Comparison of ENCODE assay signal across 15 mouse cellular contexts in genomic region chr19:3437980-3438379, GRCm38 (mm10). TPM values are rescaled to one million over a fixed set of nuclear protein-coding genes. Genes with fewer than 3 reads are reported as not detected.
DNase-seq lines count a peak whose midpoint lies in the region; ATAC-seq and TF ChIP-seq lines count a peak whose summit lies in the region.
"Had no signal": no experiment of that assay in that cellular context is flagged by ENCODE, and none has a peak within 500 bp of the region (broad histone marks: within the 10 kb centered on the region; RNA-seq: fewer than 3 reads in every experiment).

No protein-coding gene starts in this region.

- no peak for ATAC-seq in heart, postnatal 0 days (ENCODE audit: insufficient read depth, low read depth)
- ATAC-seq: forebrain, embryonic 14.5 days had no signal

- no peak for TF ChIP-seq POLR2A in lung, adult 2 months (IDR thresholded peaks at IDR 0.05; ENCODE audit: borderline replicate concordance, extremely low read depth, low read depth, low read length)
- no peak for TF ChIP-seq POLR2A in CH12.LX (IDR thresholded peaks at IDR 0.05; ENCODE audit: low read depth, low read length)
- no peak for TF ChIP-seq POLR2A in brain, embryonic 14.5 days (IDR thresholded peaks at IDR 0.05; ENCODE audit: borderline replicate concordance, extremely low read depth, insufficient read depth, insufficient read length, poor library complexity, severe bottlenecking)

- H3K4me1 ChIP-seq in heart, postnatal 0 days (ENCODE audit: control insufficient read depth, insufficient read depth): no peaks in the 10 kb centered on the region
- H3K4me1 ChIP-seq in lung, adult 2 months (ENCODE audit: control insufficient read depth, insufficient read depth, low read length): no peaks in the 10 kb centered on the region
- H3K4me1 ChIP-seq in CH12.LX (ENCODE audit: control insufficient read depth in 1 of 2, insufficient read depth in 2 of 2): no peaks in the 10 kb centered on the region
- H3K4me1 ChIP-seq: heart, embryonic 15.5 days; stomach, embryonic 15.5 days had no signal

- peak; percentile 29; the same call in 1 of the 2 replicates for TF ChIP-seq CTCF in heart, postnatal 0 days (IDR thresholded peaks at IDR 0.05; ENCODE audit: low read depth)
- TF ChIP-seq CTCF in lung, adult 2 months (IDR thresholded peaks at IDR 0.05; ENCODE audit: insufficient read depth, low read length): peak; percentile 33; the same call in 1 of the 2 replicates
- peak in 1 of 2 experiments; percentile 63; a peak in 2 of 4 replicates for TF ChIP-seq CTCF in CH12.LX (conservative IDR thresholded peaks at IDR 0.05 in 1 of 2, IDR thresholded peaks at IDR 0.05 in 1 of 2; ENCODE audit: low read depth in 2 of 2, low read length in 2 of 2)
- peak; percentile 18; the same call in 1 of the 2 replicates for TF ChIP-seq CTCF in brain, embryonic 14.5 days (IDR thresholded peaks at IDR 0.05; ENCODE audit: borderline replicate concordance, extremely low read depth, insufficient read depth, insufficient read length)

- H3K9me3 ChIP-seq in heart, postnatal 0 days (replicated peaks; ENCODE audit: control insufficient read depth, low read length): no peaks in the 10 kb centered on the region
- no peaks in the 10 kb centered on the region for H3K9me3 ChIP-seq in CH12.LX (replicated peaks; ENCODE audit: low read length)
- H3K9me3 ChIP-seq: heart, embryonic 15.5 days; neural tube, embryonic 15.5 days; stomach, embryonic 15.5 days had no signal

- H3K27me3 ChIP-seq in heart, postnatal 0 days (ENCODE audit: control insufficient read depth, insufficient read depth, low read length): no peaks in the 10 kb centered on the region
- peaks cover 37% of the 10 kb centered on the region for H3K27me3 ChIP-seq in CH12.LX (replicated peaks)
- H3K27me3 ChIP-seq: heart, embryonic 15.5 days; stomach, embryonic 15.5 days had no signal

- intact Hi-C loops in heart, postnatal 14 days (cut with DNase I): loop anchor here (5.0 kb wide), 1 partner anchor 51 kb away; the partner anchor contains the start of gene Tesmin

- H3K9ac ChIP-seq in heart, postnatal 0 days (replicated peaks; ENCODE audit: low read depth, low read length): no peak overlapping the region
- H3K9ac ChIP-seq in CH12.LX (ENCODE audit: insufficient read depth, low read depth): no peak overlapping the region
- H3K9ac ChIP-seq: heart, embryonic 15.5 days; neural tube, embryonic 15.5 days; stomach, embryonic 15.5 days had no signal

- dilution Hi-C loops in CH12.LX (cut with MboI; ENCODE audit: extremely low pct_ligation_motif_present, extremely low pct_unique_long_range_greater_than_20kb, low sequenced_read_pairs): no loop called here

- TF ChIP-seq EP300 in heart, postnatal 0 days (IDR thresholded peaks at IDR 0.05; ENCODE audit: low read depth): no peak
- TF ChIP-seq EP300 in CH12.LX (IDR thresholded peaks at IDR 0.05; ENCODE audit: low read length): no peak

- no peak overlapping the region for H3K4me2 ChIP-seq in heart, postnatal 0 days (ENCODE audit: low read depth, low read length)
- no peak overlapping the region for H3K4me2 ChIP-seq in CH12.LX (ENCODE audit: insufficient read depth, low read depth, poor library complexity, severe bottlenecking)
- H3K4me2 ChIP-seq: heart, embryonic 15.5 days; neural tube, embryonic 15.5 days; stomach, embryonic 15.5 days had no signal

- in situ Hi-C loops in CH12.LX (cut with MboI; ENCODE audit: low pct_ligation_motif_present, low pct_unique_long_range_greater_than_20kb, low sequenced_read_pairs): no loop called here

- DNase-seq in heart, postnatal 0 days (ENCODE audit: low spot score): no peak
- no peak for DNase-seq in heart, postnatal 14 days
- DNase-seq in lung, adult 2 months: no peak
- DNase-seq in lung, postnatal 4 days: no peak
- no peak for DNase-seq in CH12.LX (ENCODE audit: extremely low read depth)
- DNase-seq in brain, embryonic 14.5 days (ENCODE audit: low read depth): no peak
- DNase-seq in right cerebral cortex, postnatal 4 days: no peak
- no peak for DNase-seq in cerebellum, adult 11 months
- DNase-seq: cerebellum, adult 9-10 months; gastrocnemius, postnatal 36 days; lung, postnatal 10 days had no signal

- WGBS in heart, postnatal 0 days: 65% methylated on average over 5 of the region's 5 CpGs
- 68% methylated on average over 5 of the region's 5 CpGs for WGBS in lung, adult 2 months

- peak; percentile 39 for TF ChIP-seq RAD21 in CH12.LX (IDR thresholded peaks at IDR 0.05; ENCODE audit: low read depth, low read length)

- H3K79me2 ChIP-seq in CH12.LX (replicated peaks; ENCODE audit: control insufficient read depth, extremely low read depth, insufficient read depth, poor library complexity, severe bottlenecking): no peaks in the 10 kb centered on the region

- H3K27ac ChIP-seq in heart, postnatal 0 days (ENCODE audit: low read depth): no peak overlapping the region
- H3K27ac ChIP-seq in CH12.LX (ENCODE audit: insufficient read depth, low read depth): no peak overlapping the region
- H3K27ac ChIP-seq: heart, embryonic 15.5 days; neural tube, embryonic 15.5 days; stomach, embryonic 15.5 days had no signal

- H3K4me3 ChIP-seq in heart, postnatal 0 days (ENCODE audit: low read depth, low read length): no peak overlapping the region
- H3K4me3 ChIP-seq in lung, adult 2 months (replicated peaks; ENCODE audit: extremely low read depth, low read depth, low read length): no peak overlapping the region
- no peak overlapping the region for H3K4me3 ChIP-seq in CH12.LX (replicated peaks in 1 of 3; ENCODE audit: low read depth in 2 of 3, low read length in 2 of 3, poor library complexity in 1 of 3)
- H3K4me3 ChIP-seq: heart, embryonic 15.5 days; neural tube, embryonic 15.5 days; stomach, embryonic 15.5 days had no signal

- no peaks in the 10 kb centered on the region for H3K36me3 ChIP-seq in heart, postnatal 0 days (replicated peaks; ENCODE audit: control insufficient read depth, insufficient read depth, low read length)
- no peaks in the 10 kb centered on the region for H3K36me3 ChIP-seq in CH12.LX (replicated peaks in 1 of 2; ENCODE audit: control insufficient read depth in 1 of 2, insufficient read depth in 1 of 2, low read length in 1 of 2)
- H3K36me3 ChIP-seq: heart, embryonic 15.5 days; neural tube, embryonic 15.5 days; stomach, embryonic 15.5 days had no signal

TF ChIP-seq in CH12.LX, 34 proteins besides CTCF, POLR2A, EP300 and RAD21:
- peak; percentile 61 for TF ChIP-seq SMC3 (IDR thresholded peaks at IDR 0.05; ENCODE audit: low read depth, low read length)
- TF ChIP-seq ELF1 (IDR thresholded peaks at IDR 0.05; ENCODE audit: low read depth, low read length): no peak

RNA-seq across cellular contexts. Expression of gene Gal, which starts 23.6 kb away (rescaled TPM):
- total RNA-seq in heart, postnatal 0 days (2014; rRNA removed; ENCODE audit: low replicate concordance): 2.3 TPM in 1 of 2 replicates, not detected in the other
- polyA plus RNA-seq in heart, postnatal 0 days (2015; fragmentation: Nextera tagmentation; extraction: Ambion mirVana): 2.4 and 3.1 TPM in 2 replicates
- total RNA-seq in heart, postnatal 14 days (2021): not detected
- polyA plus RNA-seq in lung, adult 2 months (2012; rRNA removed): 4.0 and 4.9 TPM in 2 replicates
- total RNA-seq in CH12.LX (2012; rRNA removed) (not detected in 2 replicates), CH12.LX (2014; rRNA removed) (not detected in 2 replicates)
- polyA plus RNA-seq in CH12.LX (2012; ENCODE audit: insufficient read length, low read depth): not detected in 2 replicates
- polyA plus RNA-seq in brain, embryonic 14.5 days (2012; rRNA removed): 3.9 and 6.2 TPM in 2 replicates

RNA-seq across cellular contexts. Expression of gene Tesmin, which starts 49.3 kb away (rescaled TPM):
- total RNA-seq in heart, postnatal 0 days (2014; rRNA removed; ENCODE audit: low replicate concordance): 1.2 and 2.9 TPM in 2 replicates
- polyA plus RNA-seq in heart, postnatal 0 days (2015; fragmentation: Nextera tagmentation; extraction: Ambion mirVana): 1.1 and 1.3 TPM in 2 replicates
- total RNA-seq in heart, postnatal 14 days (2021): 1 to 10 TPM; 5.0 to 5.2 TPM
- polyA plus RNA-seq in lung, adult 2 months (2012; rRNA removed): 0.41 and 0.48 TPM in 2 replicates
- 0.08 TPM in 1 of 2 replicates, not detected in the other for total RNA-seq in CH12.LX (2012; rRNA removed)
- 0.19 and 0.32 TPM in 2 replicates for total RNA-seq in CH12.LX (2014; rRNA removed)
- polyA plus RNA-seq in CH12.LX (2012; ENCODE audit: insufficient read length, low read depth): 0.17 and 0.26 TPM in 2 replicates
- 0.36 and 0.42 TPM in 2 replicates for polyA plus RNA-seq in brain, embryonic 14.5 days (2012; rRNA removed)
